Mouse (Mus musculus): ENCODE data around the gene Ms4a14. TPM values are rescaled to one million over a fixed set of nuclear protein-coding genes. Genes with fewer than 3 reads are reported as not detected.
"Not testable (repeated sequence)": the region's sequence is repeated elsewhere in the genome, so short reads cannot be mapped to it uniquely, and the experiment has no call there.

Ms4a14 gene
- polyA plus RNA-seq, 1 experiment, result 0.07 TPM

GRCm38 (mm10) chr19:11280223-11280622 is 34.0 kb downstream of the Ms4a14 start:
- H3K4me1 ChIP-seq (ENCODE audit: control insufficient read depth, insufficient read depth, low read length), result no peaks in the 10 kb centered on the region
- H3K27ac ChIP-seq (ENCODE audit: insufficient read depth, low read length), result no peak overlapping the region
- WGBS, result 83% methylated on average over 3 of the region's 3 CpGs
- no peak for TF ChIP-seq POLR2A (IDR thresholded peaks at IDR 0.05; ENCODE audit: borderline replicate concordance, insufficient read depth, low read length)
- no peak for TF ChIP-seq CTCF (IDR thresholded peaks at IDR 0.05; ENCODE audit: borderline replicate concordance, insufficient read depth, low read depth, low read length)
- no peak for DNase-seq
- no peaks in the 10 kb centered on the region for H3K27me3 ChIP-seq (ENCODE audit: control insufficient read depth, insufficient read depth, low read length)
- H3K4me3 ChIP-seq (replicated peaks; ENCODE audit: insufficient read depth, low read depth, low read length), result no peak overlapping the region

- no peaks in the 10 kb centered on the region for H3K27me3 ChIP-seq (ENCODE audit: control insufficient read depth, insufficient read depth, low read length)
- no peaks in the 10 kb centered on the region for H3K4me1 ChIP-seq (ENCODE audit: control insufficient read depth, insufficient read depth, low read length)
- H3K27ac ChIP-seq (ENCODE audit: insufficient read depth, low read length), result no peak overlapping the region
- H3K4me3 ChIP-seq (replicated peaks; ENCODE audit: insufficient read depth, low read depth, low read length), result no peak overlapping the region
- no peak for TF ChIP-seq CTCF (IDR thresholded peaks at IDR 0.05; ENCODE audit: borderline replicate concordance, insufficient read depth, low read depth, low read length)
- TF ChIP-seq POLR2A (IDR thresholded peaks at IDR 0.05; ENCODE audit: borderline replicate concordance, insufficient read depth, low read length), result no peak
- 60% methylated on average over 5 of the region's 5 CpGs for WGBS
- no peak for DNase-seq
Measured at GRCm38 (mm10) chr19:11276431-11276830, 37.8 kb downstream of the Ms4a14 start.

GRCm38 (mm10) chr19:11266956-11267355 is 47.3 kb downstream of the Ms4a14 start:
- Histone ChIP-seq H3K27me3 (ENCODE audit: control insufficient read depth, insufficient read depth, low read length) (no peaks in the 10 kb centered on the region), H3K4me3 (replicated peaks; ENCODE audit: insufficient read depth, low read depth, low read length) (no peak overlapping the region), H3K4me1 (ENCODE audit: control insufficient read depth, insufficient read depth, low read length) (no peaks in the 10 kb centered on the region), H3K27ac (ENCODE audit: insufficient read depth, low read length) (no peak overlapping the region)
- 78% methylated on average over 4 of the region's 4 CpGs for WGBS
- no peak for TF ChIP-seq CTCF (IDR thresholded peaks at IDR 0.05; ENCODE audit: borderline replicate concordance, insufficient read depth, low read depth, low read length)
- no peak for TF ChIP-seq POLR2A (IDR thresholded peaks at IDR 0.05; ENCODE audit: borderline replicate concordance, insufficient read depth, low read length)
- no peak for DNase-seq

GRCm38 (mm10) chr19:11266052-11266845 is 48.0 kb downstream of the Ms4a14 start, which contains the start of gene Ms4a1:
Gene Ms4a1 (minus strand): TSS chr19:11266241.
- no peaks in the 10 kb centered on the region for H3K27me3 ChIP-seq (ENCODE audit: control insufficient read depth, insufficient read depth, low read length)
- no peak within 1 kb of the TSS for H3K27ac ChIP-seq (ENCODE audit: insufficient read depth, low read length)
- H3K4me1 ChIP-seq (ENCODE audit: control insufficient read depth, insufficient read depth, low read length), result no peaks in the 10 kb centered on the region
- no peak within 1 kb of the TSS for H3K4me3 ChIP-seq (replicated peaks; ENCODE audit: insufficient read depth, low read depth, low read length)
- TF ChIP-seq CTCF (IDR thresholded peaks at IDR 0.05; ENCODE audit: borderline replicate concordance, insufficient read depth, low read depth, low read length) (no peak), POLR2A (IDR thresholded peaks at IDR 0.05; ENCODE audit: borderline replicate concordance, insufficient read depth, low read length) (no peak)
- no peak for DNase-seq
- WGBS, result 84% methylated on average over 8 of the region's 8 CpGs

- H3K4me3 ChIP-seq (replicated peaks; ENCODE audit: insufficient read depth, low read depth, low read length), result no peak overlapping the region
- no peak for TF ChIP-seq CTCF (IDR thresholded peaks at IDR 0.05; ENCODE audit: borderline replicate concordance, insufficient read depth, low read depth, low read length)
- TF ChIP-seq POLR2A (IDR thresholded peaks at IDR 0.05; ENCODE audit: borderline replicate concordance, insufficient read depth, low read length), result no peak
- H3K27ac ChIP-seq (ENCODE audit: insufficient read depth, low read length), result no peak overlapping the region
- no peak for DNase-seq
- H3K4me1 ChIP-seq (ENCODE audit: control insufficient read depth, insufficient read depth, low read length), result no peaks in the 10 kb centered on the region
- 81% methylated on average over 9 of the region's 9 CpGs for WGBS
- no peaks in the 10 kb centered on the region for H3K27me3 ChIP-seq (ENCODE audit: control insufficient read depth, insufficient read depth, low read length)
Measured at GRCm38 (mm10) chr19:11264602-11265185, 49.6 kb downstream of the Ms4a14 start.

GRCm38 (mm10) chr19:11263549-11263948 is 50.7 kb downstream of the Ms4a14 start:
- no peak for DNase-seq
- TF ChIP-seq CTCF (IDR thresholded peaks at IDR 0.05; ENCODE audit: borderline replicate concordance, insufficient read depth, low read depth, low read length) (no peak), POLR2A (IDR thresholded peaks at IDR 0.05; ENCODE audit: borderline replicate concordance, insufficient read depth, low read length) (no peak)
- no peaks in the 10 kb centered on the region for H3K27me3 ChIP-seq (ENCODE audit: control insufficient read depth, insufficient read depth, low read length)
- H3K4me1 ChIP-seq (ENCODE audit: control insufficient read depth, insufficient read depth, low read length), result no peaks in the 10 kb centered on the region
- 89% methylated on average over 3 of the region's 3 CpGs for WGBS
- H3K4me3 ChIP-seq (replicated peaks; ENCODE audit: insufficient read depth, low read depth, low read length), result no peak overlapping the region
- H3K27ac ChIP-seq (ENCODE audit: insufficient read depth, low read length), result no peak overlapping the region

GRCm38 (mm10) chr19:11262932-11263331 is 51.3 kb downstream of the Ms4a14 start:
- H3K27me3 ChIP-seq (ENCODE audit: control insufficient read depth, insufficient read depth, low read length); H3K4me1 ChIP-seq (ENCODE audit: control insufficient read depth, insufficient read depth, low read length); H3K27ac ChIP-seq (ENCODE audit: insufficient read depth, low read length); DNase-seq; H3K4me3 ChIP-seq (replicated peaks; ENCODE audit: insufficient read depth, low read depth, low read length): not testable (repeated sequence)
- 81% methylated on average over 4 of the region's 4 CpGs for WGBS

- H3K27ac ChIP-seq (ENCODE audit: insufficient read depth, low read length), result no peak overlapping the region
- WGBS, result 92% methylated on average over 2 of the region's 2 CpGs
- TF ChIP-seq POLR2A (IDR thresholded peaks at IDR 0.05; ENCODE audit: borderline replicate concordance, insufficient read depth, low read length) (no peak), CTCF (IDR thresholded peaks at IDR 0.05; ENCODE audit: borderline replicate concordance, insufficient read depth, low read depth, low read length) (no peak)
Measured at GRCm38 (mm10) chr19:11261522-11261921, 52.7 kb downstream of the Ms4a14 start.

More at GRCm38 (mm10) chr19:11261522-11261921, 52.7 kb downstream of the Ms4a14 start:
- Histone ChIP-seq H3K4me1 (ENCODE audit: control insufficient read depth, insufficient read depth, low read length) (no peaks in the 10 kb centered on the region), H3K27me3 (ENCODE audit: control insufficient read depth, insufficient read depth, low read length) (no peaks in the 10 kb centered on the region), H3K4me3 (replicated peaks; ENCODE audit: insufficient read depth, low read depth, low read length) (no peak overlapping the region)
- DNase-seq, result no peak

Other genes starting within 250 kb of the Ms4a14 start
- not detected in 2 replicates for gene Ms4a8a, start 233.4 kb downstream of the Ms4a14 start, polyA plus RNA-seq (2012; rRNA removed)
- not detected in 2 replicates for gene 1700017D01Rik, start 183.6 kb downstream of the Ms4a14 start, polyA plus RNA-seq (2012; rRNA removed)
- not detected in 2 replicates for gene 1700025F22Rik, start 149.1 kb downstream of the Ms4a14 start, polyA plus RNA-seq (2012; rRNA removed)
- gene Ms4a13, start 117.7 kb downstream of the Ms4a14 start, polyA plus RNA-seq (2012; rRNA removed), result not detected in 2 replicates
- not detected in 2 replicates for gene Ms4a12, start 82.0 kb downstream of the Ms4a14 start, polyA plus RNA-seq (2012; rRNA removed)
- gene Ms4a1, start 48.2 kb downstream of the Ms4a14 start, polyA plus RNA-seq (2012; rRNA removed), result 0.05 and 0.10 TPM in 2 replicates
- not detected in 2 replicates for gene Ms4a5, start 30.6 kb downstream of the Ms4a14 start, polyA plus RNA-seq (2012; rRNA removed)
- 0.33 and 0.71 TPM in 2 replicates for gene Ms4a7, start 21.7 kb upstream of the Ms4a14 start, polyA plus RNA-seq (2012; rRNA removed)
- 0.14 and 0.31 TPM in 2 replicates for gene Ms4a4a, start 61.1 kb upstream of the Ms4a14 start, polyA plus RNA-seq (2012; rRNA removed)
- gene Ms4a4c, start 90.3 kb upstream of the Ms4a14 start, polyA plus RNA-seq (2012; rRNA removed), result 0.18 TPM in 1 of 2 replicates, not detected in the other
- gene Ms4a4b, start 129.1 kb upstream of the Ms4a14 start, polyA plus RNA-seq (2012; rRNA removed), result 0.16 and 0.24 TPM in 2 replicates
- gene Ms4a6c, start 154.9 kb upstream of the Ms4a14 start, polyA plus RNA-seq (2012; rRNA removed), result 0.25 and 0.32 TPM in 2 replicates
- gene Gm8369, start 171.5 kb upstream of the Ms4a14 start, polyA plus RNA-seq (2012; rRNA removed), result not detected in 2 replicates
- 0.43 and 0.57 TPM in 2 replicates for gene Ms4a6b, start 202.1 kb upstream of the Ms4a14 start, polyA plus RNA-seq (2012; rRNA removed)
- 0.10 and 0.28 TPM in 2 replicates for gene Ms4a4d, start 222.3 kb upstream of the Ms4a14 start, polyA plus RNA-seq (2012; rRNA removed)

All from cerebellum, adult 2 months (tissue).